Mouse (Mus musculus) thymus, postnatal 4 days (tissue): Measurements from ENCODE around the gene Zfp160.
"Not testable (repeated sequence)": the region's sequence is repeated elsewhere in the genome, so short reads cannot be mapped to it uniquely, and the experiment has no call there.

ENCODE experiments used
- DNase-seq: peaks from one replicate; pipeline ENCODE4 v3.0.0; 2021

Zfp160 gene

DNA sequence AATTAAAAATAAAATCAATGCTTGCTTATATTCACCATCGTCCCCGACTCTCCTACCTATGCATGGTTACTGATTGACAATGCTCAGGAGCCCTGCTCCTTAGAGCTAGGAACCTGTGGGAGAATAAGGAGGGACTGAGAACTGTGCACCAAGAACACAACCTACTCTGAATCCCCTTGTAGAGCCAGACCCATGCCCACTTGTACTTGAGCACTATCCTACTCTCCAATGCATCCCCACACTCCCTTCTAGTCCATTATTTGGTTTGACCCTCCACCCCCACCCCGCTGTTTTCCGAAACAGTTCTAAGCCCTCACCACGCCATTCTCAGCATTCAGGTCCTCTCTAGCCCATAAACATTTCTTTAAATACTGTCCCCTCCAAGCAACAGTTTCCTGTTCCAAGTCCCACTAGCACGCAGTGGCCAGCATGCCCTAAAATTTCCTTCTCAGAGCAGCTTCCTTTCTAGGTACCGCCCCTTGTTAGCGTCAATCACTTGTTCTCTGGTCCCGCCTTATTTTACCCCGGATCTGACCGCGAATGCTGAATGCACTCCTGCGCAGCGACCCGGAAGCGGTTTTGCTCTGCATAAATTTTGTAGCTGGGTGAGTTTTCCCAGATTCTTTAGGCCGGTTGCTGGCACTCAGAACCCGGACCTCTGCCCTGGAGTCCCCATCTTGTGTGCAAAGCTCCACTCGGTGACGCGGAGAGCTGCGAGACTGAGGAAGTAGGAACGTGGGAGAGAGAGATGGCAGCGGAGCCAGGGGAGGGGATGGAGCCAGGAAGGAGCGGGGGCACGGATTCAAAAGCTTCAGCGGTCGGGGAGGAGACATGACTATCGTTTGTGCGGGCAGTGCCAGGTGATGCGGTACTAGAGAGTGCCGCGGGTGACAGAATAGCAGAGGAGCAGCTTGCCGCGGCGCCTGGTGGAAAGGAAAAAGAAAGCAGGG lies at the start of gene Zfp160:
TSS of gene Zfp160 (plus strand) at position 522 of the 950 bp plus-strand sequence.
- DNase-seq: peak; percentile 81

DNA sequence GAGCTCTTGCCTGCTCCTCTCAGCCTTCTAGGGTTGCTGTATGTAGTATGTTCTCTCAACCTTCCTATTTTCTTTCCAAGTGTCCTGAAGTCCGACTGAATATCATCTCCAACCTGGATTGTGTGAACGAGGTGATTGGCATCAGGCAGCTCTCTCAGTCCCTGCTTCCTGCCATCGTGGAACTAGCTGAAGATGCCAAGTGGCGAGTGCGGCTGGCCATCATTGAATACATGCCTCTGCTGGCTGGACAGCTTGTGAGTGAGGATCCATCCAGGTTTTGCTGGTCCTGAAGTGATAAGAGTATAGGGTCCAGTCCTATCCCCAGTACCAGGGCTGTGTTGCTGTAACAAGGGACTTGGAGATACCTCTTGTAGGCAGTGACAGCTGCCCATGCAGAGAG lies 48.3 kb upstream of the Zfp160 start:
- no peak for DNase-seq

DNA sequence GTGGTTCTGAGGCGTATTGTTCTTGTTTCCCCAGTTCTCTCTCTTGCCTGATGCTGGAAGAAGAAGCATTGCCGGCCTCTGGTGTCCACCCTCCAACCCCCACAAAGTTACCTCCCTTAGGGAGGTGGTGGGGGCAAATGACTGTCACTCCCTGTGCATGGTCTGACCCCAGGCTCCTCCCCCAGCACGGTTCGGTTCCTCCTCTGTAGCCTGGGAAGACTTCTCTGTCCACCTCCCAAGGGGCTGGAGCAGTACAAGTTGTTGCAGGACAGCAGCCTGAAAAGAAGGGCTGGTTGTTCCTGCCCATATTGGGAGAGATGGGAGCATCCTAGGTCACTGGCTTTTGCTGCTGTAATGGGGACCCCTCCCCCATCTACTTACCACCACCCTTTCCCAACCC lies 43.3 kb upstream of the Zfp160 start:
- DNase-seq: no peak

DNA sequence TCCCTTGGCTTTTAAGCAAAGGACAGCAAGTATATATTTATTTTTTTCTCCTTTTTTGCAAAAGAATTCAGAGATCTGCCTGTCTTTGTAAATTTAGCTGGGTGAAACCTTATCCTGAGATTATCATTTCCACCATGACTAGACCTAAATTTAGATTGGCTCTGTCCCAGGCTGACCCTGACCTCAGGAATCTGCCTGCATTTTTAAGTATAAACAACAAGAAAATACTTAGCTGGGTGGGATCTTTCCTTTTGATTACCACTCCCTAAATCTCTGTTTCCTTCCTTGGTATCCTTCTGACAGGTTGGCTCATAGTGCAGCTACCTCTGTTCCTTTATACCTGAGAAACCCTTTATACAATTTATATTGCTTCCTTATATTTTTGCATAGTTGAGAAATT lies 42.0 kb upstream of the Zfp160 start:
- DNase-seq: no peak

DNA sequence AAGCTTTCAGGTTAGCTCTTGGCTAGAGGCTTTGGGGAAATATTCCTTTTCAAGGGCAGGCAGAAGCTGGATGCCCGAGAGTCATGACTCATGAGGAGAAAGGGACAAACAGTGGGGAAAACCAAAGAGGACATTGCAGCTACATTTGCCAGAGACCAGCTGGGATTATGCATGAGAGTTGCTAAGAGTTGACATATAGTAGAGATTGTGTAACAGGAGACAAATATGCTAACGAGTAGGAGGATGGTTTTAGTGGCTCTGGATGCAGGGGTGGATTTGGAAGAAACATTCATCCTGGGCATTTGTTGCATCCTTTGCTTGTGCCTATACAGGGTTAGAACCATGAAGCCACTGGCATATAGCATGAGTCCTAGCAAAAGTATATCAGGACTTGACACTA lies 15.0 kb upstream of the Zfp160 start:
- DNase-seq: no peak

DNA sequence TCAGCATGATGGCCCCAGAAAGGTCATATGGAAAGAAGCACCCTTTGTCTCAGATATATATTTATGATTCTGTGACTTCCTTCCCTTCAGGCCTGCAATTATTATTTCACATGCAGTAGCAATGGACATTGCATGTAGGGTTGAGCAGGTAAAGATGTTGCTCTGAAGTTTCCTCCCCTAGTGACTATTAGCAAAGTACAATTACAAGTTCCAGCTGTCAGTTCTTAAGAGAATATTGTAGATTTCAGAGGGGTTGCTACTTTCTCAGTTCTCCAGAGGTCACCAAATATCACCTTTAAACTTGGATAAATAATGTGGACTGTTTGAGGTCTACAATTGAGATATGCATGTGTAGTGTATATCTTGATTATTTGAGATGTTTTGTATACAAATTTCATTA lies 12.3 kb upstream of the Zfp160 start, which contains the start of gene Vmn1r233:
TSS of gene Vmn1r233 (minus strand) at position 101 of the 400 bp plus-strand sequence.
- no peak for DNase-seq

DNA sequence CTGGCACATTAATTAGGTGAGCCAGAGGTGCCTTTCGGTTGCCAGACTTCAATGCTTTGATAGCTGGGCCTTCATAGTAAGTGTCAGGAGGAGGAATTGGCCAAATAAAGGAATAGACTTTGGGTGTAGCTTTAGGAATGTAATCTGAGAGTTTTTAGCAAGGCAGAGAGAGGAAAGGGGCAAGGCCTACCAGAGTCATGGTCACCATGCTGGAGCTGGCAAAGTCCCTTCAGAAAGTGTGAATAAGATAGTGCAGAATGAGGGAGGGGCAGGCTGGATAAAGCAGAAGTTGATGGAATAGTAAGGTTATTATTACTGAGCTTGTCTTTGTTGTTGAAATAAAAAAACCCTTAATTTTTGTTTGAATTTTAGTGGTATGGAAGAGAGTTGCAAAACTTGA lies 1.0 kb downstream of the Zfp160 start:
- no peak for DNase-seq

DNA sequence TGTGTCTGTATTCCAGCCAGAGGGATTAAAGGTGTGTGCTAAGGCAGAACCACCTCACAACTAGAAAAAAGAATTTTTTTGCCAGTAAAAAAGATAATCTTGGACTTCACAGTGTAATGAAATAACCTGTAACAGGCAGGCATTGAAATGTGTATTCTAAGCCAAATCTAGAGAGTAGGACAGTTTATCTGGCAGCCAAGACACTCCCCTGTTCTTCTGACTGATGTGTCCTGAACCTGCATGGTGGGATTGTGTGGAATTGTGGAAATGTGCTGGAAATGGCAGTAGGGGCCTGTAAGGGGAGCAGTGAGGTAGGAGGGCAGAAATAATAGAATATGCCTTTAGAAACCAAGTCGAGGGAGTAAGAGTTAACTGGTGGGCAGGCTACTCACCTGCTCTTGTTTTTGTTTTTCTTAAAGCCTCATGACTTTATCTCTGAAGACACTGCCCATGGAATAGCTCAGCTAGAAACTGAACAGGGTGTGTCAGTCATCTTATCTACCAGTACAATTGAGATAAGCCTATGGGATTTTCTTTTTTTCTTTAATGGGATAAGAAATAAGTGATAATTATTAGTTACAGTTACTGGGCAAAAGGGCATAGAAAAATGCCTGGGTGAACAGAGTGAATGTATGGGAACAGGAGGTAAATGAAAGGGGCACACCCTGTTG lies 9.8 kb downstream of the Zfp160 start:
- no peak for DNase-seq

DNA sequence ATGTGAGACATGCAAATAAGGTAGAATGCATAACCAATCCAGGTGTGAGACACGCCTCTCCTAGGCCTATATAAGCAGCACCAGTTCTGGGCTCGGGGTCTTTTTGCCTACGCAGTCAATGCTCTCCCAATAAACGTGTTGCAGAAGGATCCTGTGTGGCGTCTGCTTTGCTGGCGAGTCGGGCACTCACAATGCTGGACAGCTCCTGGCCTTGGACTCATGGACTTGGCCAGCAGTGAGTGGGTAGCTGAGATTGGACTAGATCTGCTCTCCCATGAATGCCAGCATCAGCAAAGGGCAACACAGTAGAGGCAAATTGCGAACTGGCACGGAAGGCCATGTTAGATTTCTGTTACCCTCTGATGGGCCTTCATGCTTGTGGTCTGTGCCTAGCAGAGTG lies 39.3 kb downstream of the Zfp160 start:
- not testable (repeated sequence) for DNase-seq

DNA sequence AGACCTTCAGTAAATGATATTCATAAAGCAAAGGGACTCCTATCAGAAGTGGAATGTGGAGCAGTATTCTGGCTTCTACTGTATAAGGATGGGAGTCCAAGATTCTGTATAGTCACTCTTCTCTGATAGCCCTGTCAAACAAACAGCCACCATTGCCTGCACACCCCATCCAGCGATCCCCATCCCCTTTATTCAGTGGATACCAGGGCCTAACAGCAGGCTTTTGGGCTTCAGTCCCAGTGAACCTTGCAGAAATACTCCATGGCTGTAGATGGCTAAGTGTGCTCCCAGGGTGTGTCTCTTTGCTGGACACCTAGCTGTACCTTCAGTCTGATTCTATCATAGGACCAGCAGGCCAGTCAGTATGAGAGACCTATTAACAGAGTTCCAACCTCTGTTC lies 42.2 kb downstream of the Zfp160 start:
- no peak for DNase-seq

DNA sequence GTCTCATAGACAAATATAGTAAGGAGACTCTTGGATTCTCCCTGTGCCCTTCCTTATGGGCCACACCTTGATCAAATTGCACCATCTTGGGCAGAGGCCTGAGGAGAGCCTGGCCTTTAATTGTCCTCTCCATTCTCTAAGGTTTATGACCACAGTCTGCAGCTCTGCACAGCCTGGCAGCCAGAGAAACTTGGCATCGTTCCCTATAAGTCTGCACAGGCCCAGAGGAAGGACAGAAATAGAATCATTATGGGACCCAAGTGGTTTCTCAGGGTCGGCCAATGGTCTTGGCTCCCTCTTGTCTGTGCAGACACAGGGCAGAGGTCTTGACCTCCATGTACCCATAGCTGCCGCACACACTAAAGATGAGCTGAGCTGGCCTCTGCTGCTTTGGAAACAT lies 42.6 kb downstream of the Zfp160 start:
- DNase-seq: not testable (repeated sequence)

DNA sequence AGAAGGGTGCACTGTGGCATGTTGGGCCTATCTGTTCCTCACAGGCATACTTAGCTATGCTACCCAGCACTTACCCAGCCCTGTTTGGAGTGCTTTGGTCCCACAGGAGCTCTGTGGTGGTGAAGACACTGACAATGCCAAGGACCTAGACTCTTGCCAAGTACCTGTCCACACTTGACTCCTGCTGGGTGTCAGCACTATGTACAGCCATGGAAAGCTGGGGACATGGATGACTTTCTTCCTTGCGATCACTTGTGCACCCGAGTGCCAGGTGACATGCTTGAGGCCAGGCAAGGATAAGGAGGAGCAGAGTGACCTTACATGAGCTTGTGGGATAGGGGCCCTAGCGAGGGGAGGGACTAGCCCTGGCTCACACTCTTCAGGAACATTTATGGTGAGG lies 43.2 kb downstream of the Zfp160 start:
- not testable (repeated sequence) for DNase-seq

DNA sequence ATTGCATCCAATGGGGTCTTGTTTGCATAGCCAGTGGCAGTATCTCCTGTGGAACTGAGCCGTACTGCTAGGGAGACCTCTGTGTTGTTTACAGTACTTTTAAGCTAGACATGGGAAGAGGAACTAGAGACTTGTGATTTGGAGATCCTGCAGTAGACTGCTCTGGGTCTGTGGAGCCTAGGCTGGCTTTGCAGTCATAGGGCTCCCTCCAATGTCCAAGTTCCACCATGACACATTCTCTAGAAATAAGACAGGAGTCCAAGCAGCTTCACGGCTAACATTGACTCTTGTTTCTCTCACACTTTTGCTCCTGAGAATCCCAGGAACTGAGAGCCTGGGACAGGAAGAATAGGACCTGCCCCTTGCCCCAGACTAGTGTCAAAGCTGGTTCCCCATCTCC lies 44.6 kb downstream of the Zfp160 start:
- DNase-seq: no peak

DNA sequence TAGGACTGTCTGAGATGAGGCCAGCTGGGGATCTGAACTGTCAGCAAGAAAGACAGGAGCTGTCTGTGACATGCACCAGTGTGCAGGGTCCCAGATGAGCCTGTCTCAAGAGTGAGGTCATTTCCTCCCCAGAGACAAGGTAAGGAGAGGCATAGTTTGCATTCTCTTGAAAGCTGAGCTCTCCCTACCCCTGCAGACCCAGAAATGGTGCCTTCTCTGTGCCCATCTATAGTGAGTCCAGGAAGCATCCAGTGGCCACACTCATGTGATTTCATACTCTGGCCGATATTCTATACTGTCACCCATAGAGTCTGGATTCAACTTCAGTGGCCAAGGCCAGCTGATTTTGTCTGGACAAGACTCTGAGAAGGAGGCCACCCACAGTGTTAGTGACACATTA lies 46.4 kb downstream of the Zfp160 start:
- not testable (repeated sequence) for DNase-seq

DNA sequence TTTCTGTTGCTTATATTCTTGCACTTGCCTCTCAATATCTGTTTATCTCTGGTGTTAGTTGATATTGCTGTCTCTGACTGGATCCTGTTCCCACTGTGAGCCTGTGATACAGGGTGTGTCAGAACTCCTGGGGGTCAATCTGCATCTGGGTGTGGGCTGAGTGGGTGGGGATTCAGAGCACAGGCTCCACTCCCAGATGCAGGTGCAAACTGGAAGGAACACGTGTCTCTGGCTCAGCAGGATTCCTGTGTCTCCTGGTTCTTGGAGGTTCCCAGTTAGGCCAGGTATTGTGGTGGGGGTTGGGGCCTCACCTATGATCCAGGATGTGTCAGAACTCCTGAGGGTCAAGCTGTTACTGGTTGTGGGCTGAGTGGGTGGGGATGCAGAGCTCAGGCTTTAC lies 56.8 kb downstream of the Zfp160 start:
- no peak for DNase-seq

DNA sequence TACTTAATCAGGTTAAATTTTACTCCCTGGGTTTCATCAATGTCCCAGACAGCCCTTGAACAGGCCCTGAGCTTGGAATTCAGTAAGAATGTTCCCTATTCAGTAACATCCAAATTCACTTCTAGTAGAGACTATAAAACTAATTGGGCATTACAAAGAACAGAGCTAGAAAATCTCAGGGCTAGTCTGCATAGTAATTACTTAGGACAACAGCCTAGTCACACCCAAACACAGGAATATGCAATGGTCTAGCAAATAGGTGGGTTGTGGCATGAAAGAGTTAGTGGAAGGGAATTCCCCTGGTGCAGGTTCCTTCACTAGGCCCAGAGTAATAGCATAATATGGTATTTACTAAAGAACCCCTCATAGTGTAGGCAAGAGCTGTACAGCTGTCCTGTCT lies 58.3 kb downstream of the Zfp160 start:
- DNase-seq: no peak

DNA sequence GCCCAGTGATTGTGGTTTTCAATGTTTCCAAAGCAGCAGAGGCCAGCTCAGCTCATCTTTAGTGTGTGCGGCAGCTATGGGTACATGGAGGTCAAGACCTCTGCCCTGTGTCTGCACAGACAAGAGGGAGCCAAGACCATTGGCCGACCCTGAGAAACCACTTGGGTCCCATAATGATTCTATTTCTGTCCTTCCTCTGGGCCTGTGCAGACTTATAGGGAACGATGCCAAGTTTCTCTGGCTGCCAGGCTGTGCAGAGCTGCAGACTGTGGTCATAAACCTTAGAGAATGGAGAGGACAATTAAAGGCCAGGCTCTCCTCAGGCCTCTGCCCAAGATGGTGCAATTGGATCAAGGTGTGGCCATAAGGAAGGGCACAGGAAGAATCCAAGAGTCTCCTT lies 60.7 kb downstream of the Zfp160 start:
- not testable (repeated sequence) for DNase-seq

DNA sequence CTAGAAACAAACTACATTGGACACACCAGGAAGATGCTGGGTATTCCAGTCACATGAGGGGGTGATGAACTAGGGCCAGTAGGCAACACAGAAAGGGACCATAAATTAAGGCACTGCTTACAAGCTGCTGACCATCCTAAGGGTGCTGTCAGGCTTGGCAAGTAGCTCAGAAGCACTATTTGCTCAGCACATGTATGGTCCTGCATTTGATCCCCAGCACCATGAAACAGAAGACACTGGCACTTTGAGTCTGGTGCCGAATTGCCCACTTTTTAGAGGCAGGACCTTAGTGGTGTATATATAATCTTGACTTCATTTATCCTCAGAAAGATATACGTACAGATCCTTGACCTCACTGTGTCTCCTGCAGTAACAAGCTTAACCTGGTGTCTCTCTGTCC lies 62.3 kb downstream of the Zfp160 start:
- DNase-seq: not testable (repeated sequence)
